Mouse (Mus musculus): Measurements from ENCODE around the gene Calr3.

- TF ChIP-seq CTCF (IDR thresholded peaks at IDR 0.05; ENCODE audit: low read depth, low read length) (no peak), GATA1 (IDR thresholded peaks at IDR 0.05; ENCODE audit: borderline replicate concordance, low read length) (no peak)
These were observed 31.3 kb upstream of the Calr3 start, which contains the start of gene Cherp for GRCm38 (mm10) chr8:72474826-72475546.

Measured in G1E (cell line).